Comparison of ENCODE assay signal across 23 mouse cellular contexts in the genomic region with DNA sequence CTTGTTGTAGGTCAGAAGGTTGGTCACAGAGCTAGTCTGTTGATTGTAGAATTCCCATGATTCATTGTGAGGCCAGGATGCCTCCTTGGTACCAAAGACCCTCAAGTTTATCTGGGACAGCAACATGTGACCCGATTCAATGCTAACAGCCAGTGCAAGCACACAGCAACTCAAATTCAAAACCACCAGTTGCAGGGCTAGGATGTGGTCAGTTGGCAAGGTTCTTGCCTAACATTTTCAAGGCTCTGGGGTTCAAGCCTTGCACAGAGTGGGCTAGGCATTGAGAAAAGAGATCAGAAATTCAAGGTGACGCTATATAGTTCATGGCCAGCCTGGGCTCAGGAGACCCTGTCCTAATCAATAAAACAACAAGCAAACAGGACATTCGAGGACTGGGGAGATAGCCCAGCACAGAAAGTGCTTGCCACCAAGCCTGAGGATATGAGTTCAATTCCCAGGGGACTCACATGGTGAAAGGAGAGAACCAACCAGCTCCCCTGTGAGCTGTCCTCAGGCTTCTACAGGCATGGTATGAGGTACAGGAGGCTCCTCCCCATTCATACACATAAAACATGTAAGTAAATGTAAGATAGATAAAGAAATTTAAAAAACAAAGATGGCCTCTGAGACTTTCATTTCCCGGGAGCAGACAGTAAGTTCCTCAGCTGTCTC. TPM values are rescaled to one million over a fixed set of nuclear protein-coding genes. Genes with fewer than 3 reads are reported as not detected.
DNase-seq lines count a peak whose midpoint lies in the region; ATAC-seq and TF ChIP-seq lines count a peak whose summit lies in the region.
"Had no signal": no experiment of that assay in that cellular context is flagged by ENCODE, and none has a peak within 500 bp of the region (broad histone marks: within the 10 kb centered on the region; RNA-seq: fewer than 3 reads in every experiment).

No protein-coding gene starts in this region.

- H3K27ac ChIP-seq in midbrain, embryonic 11.5 days (ENCODE audit: low read depth, low read length) = no peak overlapping the region
- H3K27ac ChIP-seq in midbrain, embryonic 14.5 days (replicated peaks; ENCODE audit: low read depth, low read length) = no peak overlapping the region
- H3K27ac ChIP-seq in liver, embryonic 12.5 days = no peak overlapping the region
- H3K27ac ChIP-seq in midbrain, postnatal 0 days (ENCODE audit: low read depth, low read length) = no peak overlapping the region
- H3K27ac ChIP-seq: embryonic facial prominence, embryonic 15.5 days; forebrain, embryonic 10.5 days; gastrocnemius, adult 2 months; heart, embryonic 13.5 days had no signal

- no peak overlapping the region for H3K4me2 ChIP-seq in midbrain, embryonic 11.5 days
- H3K4me2 ChIP-seq in midbrain, embryonic 14.5 days (ENCODE audit: low read length) = no peak overlapping the region
- no peak overlapping the region for H3K4me2 ChIP-seq in liver, embryonic 12.5 days
- H3K4me2 ChIP-seq in midbrain, postnatal 0 days (ENCODE audit: low read depth, low read length, poor library complexity, severe bottlenecking) = no peak overlapping the region
- H3K4me2 ChIP-seq: embryonic facial prominence, embryonic 15.5 days; heart, embryonic 13.5 days had no signal

- whole genome bisulfite sequencing in midbrain, embryonic 11.5 days = 77% methylated on average over 4 of the region's 4 CpGs
- WGBS in midbrain, embryonic 14.5 days = 88% methylated on average over 4 of the region's 4 CpGs
- 43% methylated on average over 4 of the region's 4 CpGs for WGBS in liver, embryonic 12.5 days (ENCODE audit: insufficient replicate concordance)
- WGBS in midbrain, postnatal 0 days = 84% methylated on average over 4 of the region's 4 CpGs

- no peaks in the 10 kb centered on the region for H3K36me3 ChIP-seq in midbrain, embryonic 11.5 days (ENCODE audit: control insufficient read depth, insufficient read depth, low read length)
- no peaks in the 10 kb centered on the region for H3K36me3 ChIP-seq in midbrain, embryonic 14.5 days (ENCODE audit: control insufficient read depth, insufficient read depth, low read length)
- H3K36me3 ChIP-seq in liver, embryonic 12.5 days = no peaks in the 10 kb centered on the region
- no peaks in the 10 kb centered on the region for H3K36me3 ChIP-seq in midbrain, postnatal 0 days (ENCODE audit: insufficient read depth, low read length)
- H3K36me3 ChIP-seq: embryonic facial prominence, embryonic 15.5 days; forebrain, embryonic 10.5 days; heart, embryonic 13.5 days had no signal

- ATAC-seq in midbrain, embryonic 11.5 days (ENCODE audit: low FRiP score) = no peak
- ATAC-seq in midbrain, embryonic 14.5 days (ENCODE audit: low FRiP score, low TSS enrichment) = no peak
- ATAC-seq in liver, embryonic 12.5 days = peak; percentile 45
- ATAC-seq in megakaryocyte, adult 5-6 weeks (ENCODE audit: poor library complexity, severe bottlenecking) = peak; percentile 77
- no peak for ATAC-seq in cerebellum, adult (ENCODE audit: insufficient number of reproducible peaks, low FRiP score, low TSS enrichment)
- no peak for ATAC-seq in midbrain, postnatal 0 days (ENCODE audit: low FRiP score)
- ATAC-seq: forebrain, embryonic 14.5 days; hindbrain, embryonic 16.5 days had no signal

- no peaks in the 10 kb centered on the region for H3K4me1 ChIP-seq in midbrain, embryonic 11.5 days (ENCODE audit: control insufficient read depth, insufficient read depth, low read length)
- no peaks in the 10 kb centered on the region for H3K4me1 ChIP-seq in midbrain, embryonic 14.5 days (ENCODE audit: control insufficient read depth, insufficient read depth, low read length)
- H3K4me1 ChIP-seq in liver, embryonic 12.5 days = peaks cover 26% of the 10 kb centered on the region
- H3K4me1 ChIP-seq in midbrain, postnatal 0 days (ENCODE audit: insufficient read depth, low read length) = no peaks in the 10 kb centered on the region
- H3K4me1 ChIP-seq: embryonic facial prominence, embryonic 15.5 days; forebrain, embryonic 10.5 days had no signal

- H3K4me3 ChIP-seq in midbrain, embryonic 11.5 days (ENCODE audit: low read depth, low read length) = no peak overlapping the region
- no peak overlapping the region for H3K4me3 ChIP-seq in midbrain, embryonic 14.5 days (replicated peaks; ENCODE audit: low read depth, low read length)
- no peak overlapping the region for H3K4me3 ChIP-seq in liver, embryonic 12.5 days
- H3K4me3 ChIP-seq in midbrain, postnatal 0 days (ENCODE audit: low read depth, low read length) = no peak overlapping the region
- H3K4me3 ChIP-seq: embryonic facial prominence, embryonic 15.5 days; erythroblast, embryonic 14.5 days; forebrain, embryonic 10.5 days; gastrocnemius, adult 2 months; heart, embryonic 13.5 days had no signal

- no peak for TF ChIP-seq CTCF in midbrain, postnatal 0 days (IDR thresholded peaks at IDR 0.05)

- DNase-seq in midbrain, embryonic 11.5 days (ENCODE audit: low spot score, missing footprints) = peak; percentile 62
- DNase-seq in midbrain, embryonic 14.5 days = no peak
- no peak for DNase-seq in lung, postnatal 14 days
- no peak for DNase-seq in Muller cell, postnatal 12 days (ENCODE audit: inconsistent ontology term)
- DNase-seq in midbrain, postnatal 0 days (ENCODE audit: low spot score) = no peak
- DNase-seq: adrenal gland, postnatal 14 days; cerebellum, adult 2 months; cerebellum, postnatal 10 days; embryo, embryonic 11 days; gastrocnemius, adult 2 months; gastrocnemius, postnatal 25 days; heart, adult 11 months; heart, postnatal 36 days had no signal

- no peak overlapping the region for H3K9ac ChIP-seq in midbrain, embryonic 11.5 days (ENCODE audit: low read length)
- no peak overlapping the region for H3K9ac ChIP-seq in midbrain, embryonic 14.5 days (replicated peaks; ENCODE audit: low read length)
- H3K9ac ChIP-seq in liver, embryonic 12.5 days = no peak overlapping the region
- H3K9ac ChIP-seq in midbrain, postnatal 0 days (replicated peaks; ENCODE audit: low read length, poor library complexity, severe bottlenecking) = no peak overlapping the region
- H3K9ac ChIP-seq: embryonic facial prominence, embryonic 15.5 days; heart, embryonic 13.5 days had no signal

- no peaks in the 10 kb centered on the region for H3K27me3 ChIP-seq in midbrain, embryonic 11.5 days (ENCODE audit: control insufficient read depth, insufficient read depth, low read length)
- no peaks in the 10 kb centered on the region for H3K27me3 ChIP-seq in midbrain, embryonic 14.5 days (ENCODE audit: control insufficient read depth, insufficient read depth, low read length)
- no peaks in the 10 kb centered on the region; the same call in 1 of the 2 replicates for H3K27me3 ChIP-seq in liver, embryonic 12.5 days (replicated peaks)
- no peaks in the 10 kb centered on the region for H3K27me3 ChIP-seq in midbrain, postnatal 0 days (ENCODE audit: insufficient read depth, low read length)
- H3K27me3 ChIP-seq: CH12.LX; embryonic facial prominence, embryonic 15.5 days; heart, embryonic 13.5 days had no signal

- no peaks in the 10 kb centered on the region for H3K9me3 ChIP-seq in midbrain, embryonic 11.5 days (ENCODE audit: control insufficient read depth, low read length)
- no peaks in the 10 kb centered on the region for H3K9me3 ChIP-seq in midbrain, embryonic 14.5 days (ENCODE audit: control insufficient read depth, low read length)
- H3K9me3 ChIP-seq in liver, embryonic 12.5 days (replicated peaks) = no peaks in the 10 kb centered on the region
- no peaks in the 10 kb centered on the region for H3K9me3 ChIP-seq in midbrain, postnatal 0 days (ENCODE audit: low read length)
- H3K9me3 ChIP-seq: embryonic facial prominence, embryonic 15.5 days; forebrain, embryonic 10.5 days; heart, embryonic 13.5 days had no signal

RNA-seq across cellular contexts. Expression of gene Pcbp1, which starts 16.8 kb away (rescaled TPM):
- 418 and 497 TPM in 2 replicates for polyA plus RNA-seq in midbrain, embryonic 11.5 days (2014; fragmentation: Nextera tagmentation; extraction: Ambion mirVana)
- polyA plus RNA-seq in midbrain, embryonic 14.5 days (2014; fragmentation: Nextera tagmentation; extraction: Ambion mirVana) = 289 and 325 TPM in 2 replicates
- polyA plus RNA-seq in liver, embryonic 12.5 days (2016; fragmentation: Nextera tagmentation; extraction: Ambion mirVana) = 465 and 466 TPM in 2 replicates
- 204 and 222 TPM in 2 replicates for total RNA-seq in megakaryocyte, adult 5-6 weeks (2015)
- 58.9 and 76.8 TPM in 2 replicates for total RNA-seq in megakaryocyte, adult 5-6 weeks (2017)
- total RNA-seq in midbrain, postnatal 0 days (2014; rRNA removed) = 51.7 and 72.8 TPM in 2 replicates
- polyA plus RNA-seq in midbrain, postnatal 0 days (2015; fragmentation: Nextera tagmentation; extraction: Ambion mirVana) = 264 and 292 TPM in 2 replicates

Comparison
In these comparisons a context has a peak if more than half of its experiments do, and no peak if none do; other contexts are left out.
1. ATAC-seq: peak in liver, embryonic 12.5 days (single experiment) and megakaryocyte, adult 5-6 weeks (single experiment); none in midbrain, embryonic 11.5 days (single experiment), midbrain, embryonic 14.5 days (single experiment), cerebellum, adult (single experiment) and midbrain, postnatal 0 days (single experiment).